Mouse (Mus musculus) left cerebral cortex, adult 8-10 months (tissue): ENCODE data around the gene Ugt1a10. TPM values are rescaled to one million over a fixed set of nuclear protein-coding genes. Genes with fewer than 3 reads are reported as not detected.

Experiments used
- microRNA-seq, 2 experiments: library from miRNA; unstranded; fragments of <30 nt; microRNA quantifications; one replicate each; pipeline ENCODE4 v1.2.0; 2022
- total RNA-seq, 4 experiments: library from RNA; stranded (reverse); gene quantifications; 2 replicates each; pipeline ENCODE4 v1.2.4; 2022

The Ugt1a10 gene
- total RNA-seq, 4 experiments from 2014 or later = not detected

Small RNA genes lying within 50 kb of the gene (microRNA-seq; reads per million reads assigned to microRNA genes)
- gene Gm25198 = 0 reads per million in 2 experiments

Other genes starting within 250 kb of the Ugt1a10 start
- 10 to 100 TPM; 83.1 to 97.4 (median 89.4) TPM for gene Dgkd, start 202.1 kb upstream of the Ugt1a10 start, total RNA-seq
- 10 to 100 TPM; 21.4 to 23.2 (median 23.0) TPM for gene Usp40, start 46.8 kb upstream of the Ugt1a10 start, total RNA-seq
- gene Ugt1a9, start 15.4 kb downstream of the Ugt1a10 start, total RNA-seq = not detected
- not detected for gene Ugt1a8, start 32.4 kb downstream of the Ugt1a10 start, total RNA-seq
- gene Ugt1a7c, start 39.7 kb downstream of the Ugt1a10 start, total RNA-seq = 1 to 10 TPM; 1.0 to 2.1 (median 1.9) TPM
- gene Ugt1a6b, start 47.9 kb downstream of the Ugt1a10 start, total RNA-seq = under 1 TPM in 2 of 4 experiments, not detected in 2; 0.28 to 0.32 TPM
- gene Ugt1a6a, start 79.4 kb downstream of the Ugt1a10 start, total RNA-seq = 1 to 10 TPM; 1.3 to 2.5 (median 2.0) TPM
- under 1 TPM in 1 of 4 experiments, not detected in 3; 0.17 TPM for gene Ugt1a5, start 110.6 kb downstream of the Ugt1a10 start, total RNA-seq
- gene Ugt1a2, start 145.2 kb downstream of the Ugt1a10 start, total RNA-seq = not detected
- 1 to 10 TPM; 1.2 to 3.1 (median 2.2) TPM for gene Dnajb3, start 150.4 kb downstream of the Ugt1a10 start, total RNA-seq
- under 1 TPM in 1 of 4 experiments, not detected in 3; 0.26 TPM for gene Ugt1a1, start 156.6 kb downstream of the Ugt1a10 start, total RNA-seq
- gene Mroh2a, start 171.6 kb downstream of the Ugt1a10 start, total RNA-seq = under 1 TPM in 3 of 4 experiments, not detected in 1; 0.07 to 0.40 (median 0.18) TPM
- 10 to 100 TPM; 43.2 to 45.6 (median 45.5) TPM for gene Hjurp, start 222.2 kb downstream of the Ugt1a10 start, total RNA-seq
- gene Trpm8, start 222.3 kb downstream of the Ugt1a10 start, total RNA-seq = under 1 TPM; 0.08 to 0.28 (median 0.16) TPM